Mouse (Mus musculus): ENCODE data around the gene Kalrn.

- TF ChIP-seq GATA1 (IDR thresholded peaks at IDR 0.05; ENCODE audit: borderline replicate concordance, low read length) (no peak), FLI1 (IDR thresholded peaks at IDR 0.05; ENCODE audit: low read length) (no peak)
Observed at GRCm38 (mm10) chr16:33935407-33935785, 637.9 kb downstream of the Kalrn start.

Data from megakaryocyte, embryonic 14.5 days (primary cell).